Mouse (Mus musculus) adrenal gland, postnatal 14 days (tissue): ENCODE measurements around the gene Ercc6l2. TPM values are rescaled to one million over a fixed set of nuclear protein-coding genes. Genes with fewer than 3 reads are reported as not detected.
"Not testable (repeated sequence)": the region's sequence is repeated elsewhere in the genome, so short reads cannot be mapped to it uniquely, and the experiment has no call there.

ENCODE experiments used
- DNase-seq: peaks from one replicate; pipeline ENCODE4 v3.0.0; 2021; ENCODE audit warnings: mixed read lengths
- total RNA-seq: library from RNA; stranded (reverse); gene quantifications from 2 replicates; pipeline ENCODE4 v1.2.3, GENCODE M21; 2021

The Ercc6l2 gene
- total RNA-seq, 1 experiment from 2014 or later: 23.1 TPM

GRCm38 (mm10) chr13:63879864-63880141, 64.8 kb downstream of the Ercc6l2 start:
- no peak for DNase-seq

- DNase-seq: no peak
These were observed 70.5 kb downstream of the Ercc6l2 start for GRCm38 (mm10) chr13:63885532-63885949.

- DNase-seq: no peak
These were observed 71.5 kb downstream of the Ercc6l2 start for GRCm38 (mm10) chr13:63886429-63887052.

- peak; percentile 19 for DNase-seq
These were observed 85.8 kb downstream of the Ercc6l2 start for GRCm38 (mm10) chr13:63900679-63901302.

- peak; percentile 77 for DNase-seq
These were observed 86.3 kb downstream of the Ercc6l2 start for GRCm38 (mm10) chr13:63901303-63901713.

- DNase-seq: peak; percentile 54
These were observed 86.9 kb downstream of the Ercc6l2 start for GRCm38 (mm10) chr13:63901714-63902597.

GRCm38 (mm10) chr13:63906516-63906915, 91.5 kb downstream of the Ercc6l2 start:
- peak; percentile 79 for DNase-seq

- DNase-seq: no peak
These were observed 92.4 kb downstream of the Ercc6l2 start for GRCm38 (mm10) chr13:63907437-63907836.

- DNase-seq: no peak
These were observed 95.2 kb downstream of the Ercc6l2 start for GRCm38 (mm10) chr13:63910141-63910804.

GRCm38 (mm10) chr13:63911617-63912016, 96.6 kb downstream of the Ercc6l2 start:
- DNase-seq: no peak

- DNase-seq: no peak
These were observed 98.1 kb downstream of the Ercc6l2 start for GRCm38 (mm10) chr13:63913136-63913535.

- no peak for DNase-seq
These were observed 100.1 kb downstream of the Ercc6l2 start for GRCm38 (mm10) chr13:63915176-63915575.

- no peak for DNase-seq
These were observed 100.6 kb downstream of the Ercc6l2 start for GRCm38 (mm10) chr13:63915684-63916083.

- DNase-seq: no peak
These were observed 101.5 kb downstream of the Ercc6l2 start for GRCm38 (mm10) chr13:63916568-63916967.

GRCm38 (mm10) chr13:63917198-63917767, 102.2 kb downstream of the Ercc6l2 start:
- DNase-seq: peak; percentile 82

- DNase-seq: peak; percentile 38
These were observed 103.0 kb downstream of the Ercc6l2 start for GRCm38 (mm10) chr13:63917776-63918621.

GRCm38 (mm10) chr13:63918733-63919422, 103.8 kb downstream of the Ercc6l2 start:
- peak; percentile 59 for DNase-seq

- not testable (repeated sequence) for DNase-seq
These were observed 109.0 kb downstream of the Ercc6l2 start for GRCm38 (mm10) chr13:63924036-63924435.

GRCm38 (mm10) chr13:63927326-63927725, 112.3 kb downstream of the Ercc6l2 start:
- DNase-seq: no peak

- DNase-seq: no peak
These were observed 114.3 kb downstream of the Ercc6l2 start for GRCm38 (mm10) chr13:63929351-63929750.
